Mouse (Mus musculus): ENCODE measurements around the gene Zfr2. TPM values are rescaled to one million over a fixed set of nuclear protein-coding genes. Genes with fewer than 3 reads are reported as not detected.

Gene Zfr2
- polyA plus RNA-seq, 1 experiment from 2014 or later = 10.0 TPM

- H3K27ac ChIP-seq = no peak overlapping the region
Measured at GRCm38 (mm10) chr10:81259225-81259884, 26.4 kb downstream of the Zfr2 start.

GRCm38 (mm10) chr10:81261025-81261424 is 28.1 kb downstream of the Zfr2 start:
- no peak overlapping the region for H3K4me3 ChIP-seq (replicated peaks)
- H3K9me3 ChIP-seq = no peaks in the 10 kb centered on the region; the same call in 1 of the 2 replicates
- no peak for ATAC-seq (ENCODE audit: low FRiP score)
- no peak overlapping the region for H3K4me2 ChIP-seq
- H3K9ac ChIP-seq = no peak overlapping the region
- peaks cover 43% of the 10 kb centered on the region for H3K27me3 ChIP-seq
- 94% methylated on average over 4 of the region's 4 CpGs for WGBS
- H3K27ac ChIP-seq = no peak overlapping the region
- peaks cover 33% of the 10 kb centered on the region for H3K4me1 ChIP-seq
- peaks cover 45% of the 10 kb centered on the region for H3K36me3 ChIP-seq (replicated peaks)

More at GRCm38 (mm10) chr10:81259225-81259884, 26.4 kb downstream of the Zfr2 start:
- Histone ChIP-seq H3K4me1 (peaks cover 24% of the 10 kb centered on the region), H3K4me3 (replicated peaks) (no peak overlapping the region), H3K27me3 (peaks cover 57% of the 10 kb centered on the region), H3K9me3 (no peaks in the 10 kb centered on the region; the same call in 1 of the 2 replicates), H3K4me2 (no peak overlapping the region), H3K36me3 (replicated peaks) (peaks cover 33% of the 10 kb centered on the region), H3K9ac (peak overlapping the region; percentile 29; the same call in 1 of the 2 replicates)
- ATAC-seq (ENCODE audit: low FRiP score) = no peak
- WGBS = 56% methylated on average over 21 of the region's 21 CpGs

DNA sequence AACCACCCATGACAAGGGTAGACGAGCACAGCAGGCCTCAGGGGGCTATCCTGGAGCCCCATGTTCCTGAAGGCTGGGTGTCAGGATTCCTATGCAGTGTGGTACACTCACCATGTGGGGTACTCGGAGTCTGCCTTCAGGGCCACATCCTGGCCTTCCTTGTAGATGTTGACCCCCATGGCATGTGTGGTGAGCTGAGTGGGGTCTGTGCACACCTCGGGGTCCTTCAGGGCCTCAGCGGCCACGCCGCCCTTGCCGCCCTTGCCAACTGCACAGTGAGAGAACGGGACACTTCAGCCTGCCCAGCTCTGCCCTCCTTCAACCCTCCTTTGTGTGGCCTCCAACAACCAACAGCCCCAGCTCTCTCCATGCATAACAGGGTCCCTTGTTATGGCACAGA is 32.6 kb downstream of the Zfr2 start:
- no peak overlapping the region for H3K27ac ChIP-seq

DNA sequence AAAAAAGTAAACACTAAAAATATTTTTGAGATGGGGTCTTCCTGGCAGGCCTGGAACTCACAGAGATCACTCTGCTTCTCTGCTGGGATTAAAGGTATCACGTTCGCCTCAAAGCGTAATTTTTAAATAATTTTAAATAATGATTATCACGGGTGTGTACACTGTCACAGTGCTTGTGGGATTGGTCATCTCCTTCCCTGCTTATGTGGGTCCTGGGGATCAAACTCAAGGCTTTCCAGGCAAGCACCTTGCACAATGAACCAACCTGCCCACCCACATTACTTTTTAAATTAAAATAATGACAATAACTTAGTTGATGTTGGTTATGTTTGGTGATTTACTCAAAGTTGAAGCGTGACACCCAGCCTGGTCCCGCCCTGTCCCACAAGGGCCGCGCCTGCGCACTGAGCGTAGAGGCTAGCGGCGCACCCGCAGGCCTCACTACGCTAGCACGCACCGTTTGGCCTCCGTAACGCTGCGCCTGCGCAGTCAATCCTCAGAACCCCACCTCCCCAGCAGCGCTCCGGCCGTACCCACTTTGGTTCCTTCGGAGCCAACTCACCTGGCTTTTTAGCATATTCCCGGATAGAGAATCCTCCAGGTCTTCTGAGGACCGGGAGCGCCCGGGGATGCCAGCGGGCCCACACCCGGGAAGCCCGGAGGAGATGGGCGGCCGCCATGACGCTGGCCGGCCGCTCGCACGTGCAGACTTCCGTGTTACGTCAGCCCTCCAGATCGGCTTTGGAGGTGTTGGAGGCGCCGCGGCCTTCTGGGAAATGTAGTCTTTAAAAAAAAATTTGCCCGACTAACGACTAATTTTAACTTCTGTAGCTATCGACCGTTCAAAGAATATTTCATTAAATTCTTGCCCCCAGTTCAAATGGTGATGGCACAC is 33.5 kb downstream of the Zfr2 start, which contains the start of the genes Mrpl54 and Apba3:
Mrpl54 (minus strand) TSS at position 724 of the 895 bp plus-strand sequence.
Apba3 (plus strand) TSS at position 750 of the 895 bp plus-strand sequence.
- no peaks in the 10 kb centered on the region for H3K9me3 ChIP-seq
- WGBS = under 1% methylated on average over 48 of the region's 48 CpGs
- H3K9ac ChIP-seq = peak within 1 kb of the TSS; percentile 68
- ATAC-seq (ENCODE audit: low FRiP score) = peak; percentile 94
- H3K27me3 ChIP-seq = no peaks in the 10 kb centered on the region
- peak within 1 kb of the TSS; percentile 67 for H3K4me3 ChIP-seq (replicated peaks)
- H3K36me3 ChIP-seq (replicated peaks) = peaks cover 46% of the 10 kb centered on the region
- peak within 1 kb of the TSS; percentile 69 for H3K4me2 ChIP-seq
- H3K27ac ChIP-seq = peak within 1 kb of the TSS; percentile 78
- H3K4me1 ChIP-seq = peaks cover 19% of the 10 kb centered on the region

More for the DNA sequence above, 32.6 kb downstream of the Zfr2 start:
- ATAC-seq (ENCODE audit: low FRiP score) = peak; percentile 6; the same call in 1 of the 2 replicates
- Histone ChIP-seq H3K9ac (no peak overlapping the region), H3K4me1 (peaks cover 19% of the 10 kb centered on the region), H3K27me3 (no peaks in the 10 kb centered on the region; the same call in 1 of the 2 replicates), H3K4me3 (replicated peaks) (peak overlapping the region; percentile 67), H3K4me2 (peak overlapping the region; percentile 69), H3K9me3 (no peaks in the 10 kb centered on the region; the same call in 1 of the 2 replicates), H3K36me3 (replicated peaks) (peaks cover 46% of the 10 kb centered on the region)
- WGBS = 94% methylated on average over 8 of the region's 8 CpGs

GRCm38 (mm10) chr10:81268056-81268455 is 35.1 kb downstream of the Zfr2 start:
- Histone ChIP-seq H3K27me3 (no peaks in the 10 kb centered on the region), H3K4me2 (peak overlapping the region; percentile 53), H3K4me1 (peaks cover 19% of the 10 kb centered on the region), H3K4me3 (replicated peaks) (peak overlapping the region; percentile 51), H3K9me3 (no peaks in the 10 kb centered on the region), H3K36me3 (replicated peaks) (peaks cover 51% of the 10 kb centered on the region), H3K27ac (no peak overlapping the region), H3K9ac (peak overlapping the region; percentile 69)
- ATAC-seq (ENCODE audit: low FRiP score) = peak; percentile 53
- WGBS = 7% methylated on average over 23 of the region's 23 CpGs

- H3K27me3 ChIP-seq = no peaks in the 10 kb centered on the region
- H3K4me2 ChIP-seq = peak overlapping the region; percentile 53
- peak overlapping the region; percentile 51 for H3K4me3 ChIP-seq (replicated peaks)
- H3K27ac ChIP-seq = no peak overlapping the region
- 85% methylated on average over 16 of the region's 16 CpGs for WGBS
- H3K9ac ChIP-seq = peak overlapping the region; percentile 69
- H3K9me3 ChIP-seq = no peaks in the 10 kb centered on the region
- peaks cover 51% of the 10 kb centered on the region for H3K36me3 ChIP-seq (replicated peaks)
- H3K4me1 ChIP-seq = peaks cover 19% of the 10 kb centered on the region
- no peak for ATAC-seq (ENCODE audit: low FRiP score)
Measured at GRCm38 (mm10) chr10:81268643-81269412, 35.9 kb downstream of the Zfr2 start.

GRCm38 (mm10) chr10:81272356-81272755 is 39.4 kb downstream of the Zfr2 start:
- ATAC-seq (ENCODE audit: low FRiP score) = no peak
- 96% methylated on average over 21 of the region's 21 CpGs for WGBS
- no peak overlapping the region for H3K9ac ChIP-seq

DNA sequence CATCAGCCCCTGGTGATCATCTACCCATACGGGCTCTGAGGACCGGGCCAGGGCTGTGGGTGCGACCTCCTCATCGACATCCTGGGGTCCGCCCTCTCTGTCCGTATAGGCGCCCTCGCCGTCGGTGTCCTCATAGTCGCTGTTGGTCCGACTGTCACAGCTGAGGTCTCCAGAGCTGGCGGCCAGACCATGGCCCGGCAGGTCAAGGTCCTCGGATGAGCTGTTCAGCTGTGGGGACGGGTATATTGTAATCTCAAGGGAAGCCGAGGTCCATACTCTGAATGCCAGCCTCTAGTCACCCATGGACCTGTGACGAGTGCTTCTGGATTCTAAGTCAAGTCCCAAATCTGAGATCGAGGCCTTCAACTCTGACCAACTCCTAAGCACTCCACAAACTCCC is 40.9 kb downstream of the Zfr2 start:
- no peaks in the 10 kb centered on the region for H3K27me3 ChIP-seq
- no peak overlapping the region for H3K27ac ChIP-seq
- no peak for ATAC-seq (ENCODE audit: low FRiP score)
- no peak overlapping the region for H3K9ac ChIP-seq
- H3K36me3 ChIP-seq (replicated peaks) = peaks cover 40% of the 10 kb centered on the region
- no peak overlapping the region for H3K4me2 ChIP-seq
- peaks cover 4% of the 10 kb centered on the region for H3K4me1 ChIP-seq
- WGBS = 95% methylated on average over 19 of the region's 19 CpGs
- 0 out of 2 replicates have a peak, but pooled peaks cover 3% of the 10 kb centered on the region for H3K9me3 ChIP-seq
- no peak overlapping the region for H3K4me3 ChIP-seq (replicated peaks)

More at GRCm38 (mm10) chr10:81272356-81272755, 39.4 kb downstream of the Zfr2 start:
- H3K27ac ChIP-seq = no peak overlapping the region
- H3K4me3 ChIP-seq (replicated peaks) = no peak overlapping the region
- H3K9me3 ChIP-seq = 0 out of 2 replicates have a peak, but pooled peaks cover 3% of the 10 kb centered on the region
- H3K36me3 ChIP-seq (replicated peaks) = peaks cover 40% of the 10 kb centered on the region
- no peak overlapping the region for H3K4me2 ChIP-seq
- H3K27me3 ChIP-seq = no peaks in the 10 kb centered on the region
- peaks cover 10% of the 10 kb centered on the region for H3K4me1 ChIP-seq

- Histone ChIP-seq H3K9ac (no peak overlapping the region), H3K4me3 (replicated peaks) (no peak overlapping the region), H3K27me3 (0 out of 2 replicates have a peak, but pooled peaks cover 6% of the 10 kb centered on the region), H3K36me3 (replicated peaks) (peaks cover 18% of the 10 kb centered on the region), H3K27ac (no peak overlapping the region), H3K4me2 (no peak overlapping the region), H3K9me3 (0 out of 2 replicates have a peak, but pooled peaks cover 3% of the 10 kb centered on the region), H3K4me1 (0 out of 2 replicates have a peak, but pooled peaks cover 3% of the 10 kb centered on the region)
- 77% methylated on average over 22 of the region's 22 CpGs for WGBS
- ATAC-seq (ENCODE audit: low FRiP score) = no peak
Measured at GRCm38 (mm10) chr10:81277676-81278075, 44.7 kb downstream of the Zfr2 start.

DNA sequence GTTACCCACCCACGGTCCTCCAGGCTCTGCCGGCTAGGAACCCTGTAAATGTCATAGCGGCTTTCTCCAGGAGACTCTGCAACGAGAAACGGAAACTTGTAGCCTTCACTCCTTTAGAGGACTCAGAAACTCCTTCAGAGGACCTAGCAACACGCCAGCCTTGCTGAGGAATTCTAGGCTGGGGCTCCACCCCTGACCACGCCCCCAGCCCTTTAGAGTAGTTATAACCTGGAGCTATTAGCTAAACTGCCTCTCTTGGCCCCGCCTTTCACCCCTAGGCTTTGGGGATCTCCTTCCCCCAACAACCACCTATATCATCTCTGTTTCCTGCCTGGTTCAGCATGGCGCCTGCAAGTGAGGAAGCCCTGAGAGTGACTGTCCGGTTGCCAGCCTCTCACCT is 46.5 kb downstream of the Zfr2 start:
- 56% methylated on average over 10 of the region's 10 CpGs for WGBS
- Histone ChIP-seq H3K4me2 (no peak overlapping the region), H3K36me3 (replicated peaks) (0 out of 2 replicates have a peak, but pooled peaks cover 3% of the 10 kb centered on the region), H3K9ac (no peak overlapping the region), H3K27me3 (peaks cover 24% of the 10 kb centered on the region), H3K4me3 (replicated peaks) (no peak overlapping the region), H3K4me1 (0 out of 2 replicates have a peak, but pooled peaks cover 5% of the 10 kb centered on the region), H3K27ac (no peak overlapping the region), H3K9me3 (0 out of 2 replicates have a peak, but pooled peaks cover 3% of the 10 kb centered on the region)
- ATAC-seq (ENCODE audit: low FRiP score) = no peak

- H3K9ac ChIP-seq = no peak overlapping the region
- no peak for ATAC-seq (ENCODE audit: low FRiP score)
- H3K4me2 ChIP-seq = no peak overlapping the region
- peaks cover 45% of the 10 kb centered on the region for H3K27me3 ChIP-seq
- no peaks in the 10 kb centered on the region for H3K9me3 ChIP-seq
- H3K36me3 ChIP-seq (replicated peaks) = no peaks in the 10 kb centered on the region
- H3K27ac ChIP-seq = no peak overlapping the region
- H3K4me1 ChIP-seq = peaks cover 26% of the 10 kb centered on the region
- no peak overlapping the region for H3K4me3 ChIP-seq (replicated peaks)
- 63% methylated on average over 6 of the region's 6 CpGs for WGBS
Measured at GRCm38 (mm10) chr10:81284189-81284588, 51.2 kb downstream of the Zfr2 start.

Measured in forebrain, embryonic 12.5 days (tissue).